Mouse (Mus musculus): ENCODE measurements around the gene Dicer1. TPM values are rescaled to one million over a fixed set of nuclear protein-coding genes. Genes with fewer than 3 reads are reported as not detected.

Gene Dicer1
- polyA plus RNA-seq, 1 experiment from 2014 or later: 31.3 TPM

DNA sequence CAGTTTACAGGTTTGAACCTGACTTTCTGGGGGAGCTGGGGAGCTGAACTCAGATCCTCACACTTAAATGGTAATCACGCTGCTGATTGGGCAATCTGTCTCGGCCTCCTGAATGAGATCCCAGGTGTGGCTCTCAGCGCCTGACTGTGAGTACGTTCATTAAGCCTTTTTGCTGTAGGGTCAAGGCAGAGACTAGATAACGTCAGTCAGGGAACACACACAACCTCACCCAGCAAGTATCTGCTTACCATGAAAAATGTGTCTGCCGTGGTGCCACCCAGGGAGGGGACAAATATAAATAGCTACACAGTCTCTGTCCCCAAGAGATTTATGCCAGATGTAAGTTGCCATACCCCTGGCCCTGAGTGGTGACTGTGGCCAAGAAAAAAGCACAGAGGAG is 99.7 kb downstream of the Dicer1 start:
- H3K4me3 ChIP-seq (ENCODE audit: low read depth, low read length): no peak overlapping the region
- H3K4me2 ChIP-seq (ENCODE audit: low read length): no peak overlapping the region
- H3K9me3 ChIP-seq (replicated peaks; ENCODE audit: control insufficient read depth, low read length, poor library complexity, severe bottlenecking): no peaks in the 10 kb centered on the region
- no peak overlapping the region for H3K9ac ChIP-seq (ENCODE audit: low read depth, low read length)
- no peaks in the 10 kb centered on the region for H3K36me3 ChIP-seq (ENCODE audit: control insufficient read depth, insufficient read depth, low read length)
- 57% methylated on average over 6 of the region's 6 CpGs for WGBS
- H3K27ac ChIP-seq (ENCODE audit: low read length): no peak overlapping the region
- peaks cover 4% of the 10 kb centered on the region; the same call in 1 of the 2 replicates for H3K4me1 ChIP-seq (ENCODE audit: control insufficient read depth, insufficient read depth, low read length)
- no peaks in the 10 kb centered on the region; the same call in 1 of the 2 replicates for H3K27me3 ChIP-seq (ENCODE audit: control insufficient read depth, insufficient read depth, low read depth, low read length)
- no peak for ATAC-seq

DNA sequence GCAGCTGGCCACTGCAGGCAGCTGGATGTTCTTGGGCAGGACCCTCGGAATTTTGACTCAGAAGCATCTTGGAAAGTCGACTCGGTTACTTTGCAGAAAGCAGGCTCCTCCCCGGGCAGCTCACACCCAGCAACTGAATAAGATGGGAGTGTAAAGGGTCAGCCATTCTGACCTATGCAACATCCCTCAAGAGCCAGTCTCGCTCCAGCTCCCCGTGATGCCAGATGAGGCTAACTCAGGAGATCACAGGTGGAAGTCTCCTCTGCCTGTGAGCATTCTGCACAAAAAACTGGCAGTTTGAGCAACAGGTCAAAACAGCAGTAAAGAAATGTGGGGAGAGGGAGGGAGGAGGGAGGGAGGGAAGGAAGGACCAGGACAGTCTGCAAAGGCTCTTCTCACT is 100.5 kb downstream of the Dicer1 start:
- H3K27me3 ChIP-seq (ENCODE audit: control insufficient read depth, insufficient read depth, low read depth, low read length): no peaks in the 10 kb centered on the region; the same call in 1 of the 2 replicates
- H3K27ac ChIP-seq (ENCODE audit: low read length): no peak overlapping the region
- no peaks in the 10 kb centered on the region for H3K9me3 ChIP-seq (replicated peaks; ENCODE audit: control insufficient read depth, low read length, poor library complexity, severe bottlenecking)
- 42% methylated on average over 6 of the region's 6 CpGs for WGBS
- no peak overlapping the region for H3K4me2 ChIP-seq (ENCODE audit: low read length)
- H3K4me1 ChIP-seq (ENCODE audit: control insufficient read depth, insufficient read depth, low read length): peaks cover 4% of the 10 kb centered on the region; the same call in 1 of the 2 replicates
- no peak overlapping the region for H3K4me3 ChIP-seq (ENCODE audit: low read depth, low read length)
- no peak overlapping the region for H3K9ac ChIP-seq (ENCODE audit: low read depth, low read length)
- ATAC-seq: no peak
- H3K36me3 ChIP-seq (ENCODE audit: control insufficient read depth, insufficient read depth, low read length): no peaks in the 10 kb centered on the region

DNA sequence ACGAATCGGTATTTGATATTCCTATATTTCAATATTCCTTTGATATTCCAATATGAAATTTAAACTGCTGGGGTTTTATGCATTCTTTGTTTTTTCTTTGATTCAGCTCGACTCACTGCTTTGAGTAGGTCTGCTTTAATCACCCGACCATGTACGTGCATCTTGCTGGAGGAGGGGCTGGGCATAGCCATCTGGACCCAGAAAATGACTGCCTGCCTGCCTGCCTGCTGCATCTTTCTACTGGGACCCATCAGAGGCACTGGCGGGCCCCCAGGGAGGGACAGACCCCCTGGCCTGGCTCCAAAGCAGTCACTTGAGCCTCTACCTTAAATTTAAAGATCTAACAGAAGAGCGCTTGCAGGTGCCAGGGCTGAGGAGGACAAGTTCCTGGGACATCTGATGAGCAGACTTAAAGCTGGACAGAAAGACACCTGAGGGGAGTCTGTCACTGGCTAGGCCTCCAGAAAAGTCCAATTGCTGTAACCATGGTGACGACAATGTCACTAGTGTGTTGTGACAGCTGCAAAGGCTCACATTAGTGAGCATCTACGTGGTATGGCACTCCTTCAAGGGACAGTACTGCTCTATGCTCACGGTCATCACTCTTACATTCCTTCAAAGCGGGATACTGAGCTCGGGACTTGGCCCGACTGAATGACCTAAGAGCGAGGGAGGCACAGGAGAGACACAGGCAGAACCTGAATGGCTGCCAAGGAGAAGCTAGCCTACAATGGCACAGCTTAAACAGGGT is 101.1 kb downstream of the Dicer1 start:
- no peak overlapping the region for H3K4me2 ChIP-seq (ENCODE audit: low read length)
- no peaks in the 10 kb centered on the region for H3K9me3 ChIP-seq (replicated peaks; ENCODE audit: control insufficient read depth, low read length, poor library complexity, severe bottlenecking)
- H3K27me3 ChIP-seq (ENCODE audit: control insufficient read depth, insufficient read depth, low read depth, low read length): no peaks in the 10 kb centered on the region; the same call in 1 of the 2 replicates
- H3K27ac ChIP-seq (ENCODE audit: low read length): no peak overlapping the region
- H3K4me3 ChIP-seq (ENCODE audit: low read depth, low read length): no peak overlapping the region
- no peaks in the 10 kb centered on the region for H3K36me3 ChIP-seq (ENCODE audit: control insufficient read depth, insufficient read depth, low read length)
- H3K9ac ChIP-seq (ENCODE audit: low read depth, low read length): no peak overlapping the region
- ATAC-seq: peak; percentile 48; the same call in 1 of the 2 replicates
- WGBS: 48% methylated on average over 14 of the region's 14 CpGs
- peaks cover 4% of the 10 kb centered on the region; the same call in 1 of the 2 replicates for H3K4me1 ChIP-seq (ENCODE audit: control insufficient read depth, insufficient read depth, low read length)

GRCm38 (mm10) chr12:104648366-104648765 is 103.4 kb downstream of the Dicer1 start:
- no peaks in the 10 kb centered on the region for H3K9me3 ChIP-seq (replicated peaks; ENCODE audit: control insufficient read depth, low read length, poor library complexity, severe bottlenecking)
- no peak overlapping the region for H3K9ac ChIP-seq (ENCODE audit: low read depth, low read length)
- H3K27me3 ChIP-seq (ENCODE audit: control insufficient read depth, insufficient read depth, low read depth, low read length): no peaks in the 10 kb centered on the region; the same call in 1 of the 2 replicates
- H3K4me3 ChIP-seq (ENCODE audit: low read depth, low read length): no peak overlapping the region
- H3K36me3 ChIP-seq (ENCODE audit: control insufficient read depth, insufficient read depth, low read length): no peaks in the 10 kb centered on the region
- H3K4me2 ChIP-seq (ENCODE audit: low read length): no peak overlapping the region
- 89% methylated on average over 6 of the region's 6 CpGs for WGBS
- H3K27ac ChIP-seq (ENCODE audit: low read length): no peak overlapping the region
- peaks cover 4% of the 10 kb centered on the region; the same call in 1 of the 2 replicates for H3K4me1 ChIP-seq (ENCODE audit: control insufficient read depth, insufficient read depth, low read length)
- no peak for ATAC-seq

DNA sequence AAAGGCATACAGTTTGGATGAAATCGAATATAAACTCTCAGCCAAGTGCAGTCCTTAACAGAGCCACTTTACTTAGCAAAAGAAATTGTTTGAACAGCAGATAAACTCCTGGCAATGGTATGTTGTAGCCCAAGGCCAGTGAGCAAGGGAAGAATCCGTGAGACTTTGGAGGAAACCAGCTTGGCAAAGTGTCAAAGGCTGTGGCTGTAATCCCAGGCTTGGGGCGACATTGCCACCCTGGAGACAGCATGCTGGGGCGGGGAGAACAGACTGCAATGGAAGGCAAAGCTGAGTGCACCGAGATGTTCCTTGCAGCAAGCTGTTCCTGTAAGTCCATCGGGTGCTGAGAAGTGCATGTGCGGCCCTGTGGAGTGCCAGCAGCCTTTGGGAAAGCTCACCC is 109.4 kb downstream of the Dicer1 start:
- Histone ChIP-seq H3K4me3 (ENCODE audit: low read depth, low read length) (no peak overlapping the region), H3K27ac (ENCODE audit: low read length) (no peak overlapping the region), H3K9me3 (replicated peaks; ENCODE audit: control insufficient read depth, low read length, poor library complexity, severe bottlenecking) (no peaks in the 10 kb centered on the region), H3K4me1 (ENCODE audit: control insufficient read depth, insufficient read depth, low read length) (peaks cover 10% of the 10 kb centered on the region), H3K4me2 (ENCODE audit: low read length) (no peak overlapping the region), H3K9ac (ENCODE audit: low read depth, low read length) (no peak overlapping the region), H3K27me3 (ENCODE audit: control insufficient read depth, insufficient read depth, low read depth, low read length) (no peaks in the 10 kb centered on the region), H3K36me3 (ENCODE audit: control insufficient read depth, insufficient read depth, low read length) (no peaks in the 10 kb centered on the region)
- ATAC-seq: no peak
- WGBS: 63% methylated on average over 7 of the region's 7 CpGs

GRCm38 (mm10) chr12:104640934-104641333 is 110.8 kb downstream of the Dicer1 start:
- Histone ChIP-seq H3K4me2 (ENCODE audit: low read length) (no peak overlapping the region), H3K9me3 (replicated peaks; ENCODE audit: control insufficient read depth, low read length, poor library complexity, severe bottlenecking) (no peaks in the 10 kb centered on the region), H3K4me1 (ENCODE audit: control insufficient read depth, insufficient read depth, low read length) (peaks cover 15% of the 10 kb centered on the region), H3K27me3 (ENCODE audit: control insufficient read depth, insufficient read depth, low read depth, low read length) (no peaks in the 10 kb centered on the region), H3K36me3 (ENCODE audit: control insufficient read depth, insufficient read depth, low read length) (no peaks in the 10 kb centered on the region), H3K4me3 (ENCODE audit: low read depth, low read length) (no peak overlapping the region), H3K27ac (ENCODE audit: low read length) (no peak overlapping the region), H3K9ac (ENCODE audit: low read depth, low read length) (no peak overlapping the region)
- 92% methylated on average over 1 of the region's 1 CpGs for WGBS
- no peak for ATAC-seq

GRCm38 (mm10) chr12:104638156-104638555 is 113.6 kb downstream of the Dicer1 start:
- peak overlapping the region; percentile 38 for H3K4me2 ChIP-seq (ENCODE audit: low read length)
- H3K9ac ChIP-seq (ENCODE audit: low read depth, low read length): no peak overlapping the region
- H3K36me3 ChIP-seq (ENCODE audit: control insufficient read depth, insufficient read depth, low read length): no peaks in the 10 kb centered on the region
- H3K27me3 ChIP-seq (ENCODE audit: control insufficient read depth, insufficient read depth, low read depth, low read length): no peaks in the 10 kb centered on the region
- peaks cover 15% of the 10 kb centered on the region for H3K4me1 ChIP-seq (ENCODE audit: control insufficient read depth, insufficient read depth, low read length)
- 40% methylated on average over 8 of the region's 8 CpGs for WGBS
- ATAC-seq: no peak
- no peak overlapping the region for H3K4me3 ChIP-seq (ENCODE audit: low read depth, low read length)
- no peaks in the 10 kb centered on the region for H3K9me3 ChIP-seq (replicated peaks; ENCODE audit: control insufficient read depth, low read length, poor library complexity, severe bottlenecking)
- H3K27ac ChIP-seq (ENCODE audit: low read length): no peak overlapping the region

Other genes starting within 250 kb of the Dicer1 start
- 0.97 and 1.7 TPM in 2 replicates for gene Clmn, start 113.1 kb upstream of the Dicer1 start, polyA plus RNA-seq (2015; fragmentation: Nextera tagmentation; extraction: Ambion mirVana)